Mouse (Mus musculus) forebrain, embryonic 16.5 days (tissue): Measurements from ENCODE around the gene Stk11. TPM values are rescaled to one million over a fixed set of nuclear protein-coding genes. Genes with fewer than 3 reads are reported as not detected.
A peak's percentile ranks its signal among the peaks of the same experiment; 100 is the strongest.

Experiments used
- ATAC-seq: fragments of 200-750 bp; cut with Nextera tagmentation; 2 replicates; pipeline ENCODE4 v1.8.0; 2017; ENCODE audit warnings: mild to moderate bottlenecking, moderate library complexity
- H3K27ac ChIP-seq: fragments of 300-500 bp; sonication (generic); 2 replicates; pipeline ENCODE4 v1.5.1; 2014; ENCODE audit warnings: low read length, control low read depth
- H3K27me3 ChIP-seq: fragments of 300-500 bp; sonication (generic); replicated peaks from 2 replicates; pipeline ENCODE4 v1.6.1; 2014; ENCODE audit warnings: low read length; ENCODE audit not compliant: control insufficient read depth, insufficient read depth
- H3K36me3 ChIP-seq: fragments of 300-500 bp; sonication (generic); 2 replicates; pipeline ENCODE4 v1.6.1; 2014; ENCODE audit not compliant: control insufficient read depth, insufficient read depth
- H3K4me1 ChIP-seq: fragments of 300-500 bp; sonication (generic); replicated peaks from 2 replicates; pipeline ENCODE4 v1.6.1; 2014; ENCODE audit warnings: low read length; ENCODE audit not compliant: control insufficient read depth, insufficient read depth
- H3K4me2 ChIP-seq: fragments of 300-500 bp; sonication (generic); 2 replicates; pipeline ENCODE4 v1.6.1; 2014; ENCODE audit warnings: mild to moderate bottlenecking, low read length, control low read depth
- H3K4me3 ChIP-seq: fragments of 300-500 bp; sonication (generic); replicated peaks from 2 replicates; pipeline ENCODE4 v1.5.1; 2014; ENCODE audit warnings: mild to moderate bottlenecking, low read length, control low read depth
- H3K9ac ChIP-seq: fragments of 300-500 bp; sonication (generic); replicated peaks from 2 replicates; pipeline ENCODE4 v1.6.1; 2014; ENCODE audit warnings: low read depth, low read length, control low read depth
- H3K9me3 ChIP-seq: fragments of 300-500 bp; sonication (generic); 2 replicates; pipeline ENCODE4 v1.6.1; 2016; ENCODE audit warnings: low read length; ENCODE audit not compliant: control insufficient read depth
- WGBS: fragments of 180-500 bp; shearing (Covaris S2); extraction: QIAGEN DNeasy Blood & Tissue Kit; methylation state at CpG from one replicate; pipeline ENCODE4 v1.1.7; 2014; 5-methylcytosine and 5-hydroxymethylcytosine counted together
- polyA plus RNA-seq: library from polyadenylated mRNA; unstranded; fragments of >200 nt; fragmentation: Nextera tagmentation; extraction: Ambion mirVana; gene quantifications from 2 replicates; pipeline ENCODE4 v1.2.1, GENCODE M21; 2015

The Stk11 gene
- polyA plus RNA-seq, 1 experiment from 2014 or later: 18.0 TPM

- ATAC-seq: peak; percentile 10
- no peaks in the 10 kb centered on the region for H3K9me3 ChIP-seq
- H3K27ac ChIP-seq: peak overlapping the region; percentile 99
- peak overlapping the region; percentile 63 for H3K4me3 ChIP-seq
- H3K4me2 ChIP-seq: peak overlapping the region; percentile 94
- under 1% methylated on average over 48 of the region's 71 CpGs for WGBS
- H3K36me3 ChIP-seq: peaks cover 18% of the 10 kb centered on the region
- H3K4me1 ChIP-seq: peaks cover 40% of the 10 kb centered on the region
- no peaks in the 10 kb centered on the region for H3K27me3 ChIP-seq
- H3K9ac ChIP-seq: peak overlapping the region; percentile 98
Measured at GRCm38 (mm10) chr10:80150226-80151210, 34.9 kb downstream of the Stk11 start.

DNA sequence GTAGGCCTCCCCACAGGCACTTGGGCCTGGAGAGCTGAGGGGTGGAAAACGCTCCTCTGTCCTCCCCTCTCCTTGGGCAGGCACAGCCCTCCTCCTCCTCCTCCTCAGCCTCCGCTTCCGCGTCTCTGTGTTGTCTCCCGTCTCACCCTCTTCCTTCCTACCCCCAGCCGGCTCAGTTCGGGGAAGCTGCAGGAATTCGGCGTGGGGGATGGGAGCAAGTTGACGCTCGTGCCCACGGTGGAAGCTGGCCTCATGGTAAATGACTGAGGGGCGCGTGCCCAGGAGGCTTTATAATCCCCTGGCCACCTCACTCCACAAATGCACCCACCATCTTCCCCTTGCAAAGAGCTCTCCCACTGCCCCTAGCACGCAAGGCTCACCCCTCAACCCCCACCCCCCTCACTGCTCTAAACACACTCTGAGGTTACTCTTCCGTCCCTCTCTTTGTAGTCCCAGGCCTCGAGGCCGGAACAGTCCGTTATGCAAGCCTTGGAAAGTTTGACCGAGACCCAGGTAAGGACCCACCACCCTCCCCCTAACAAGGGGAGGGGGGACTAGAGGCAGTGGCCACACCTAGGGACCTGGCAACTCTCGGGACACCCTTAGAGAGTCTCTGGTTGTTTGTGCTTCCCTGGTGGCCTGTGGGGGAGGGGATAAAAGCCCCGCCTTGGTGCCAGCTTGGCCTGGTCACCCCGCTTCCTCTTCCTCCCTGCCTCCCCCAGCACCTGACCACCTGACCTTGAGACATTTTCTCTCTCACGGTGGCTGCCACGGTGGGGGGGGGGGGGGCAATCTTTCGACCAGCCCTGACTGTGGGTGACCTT, 35.8 kb downstream of the Stk11 start:
- Histone ChIP-seq H3K9me3 (no peaks in the 10 kb centered on the region), H3K27ac (peak overlapping the region; percentile 99), H3K4me2 (peak overlapping the region; percentile 94), H3K9ac (peak overlapping the region; percentile 98), H3K4me1 (peaks cover 34% of the 10 kb centered on the region), H3K4me3 (peak overlapping the region; percentile 63), H3K36me3 (peaks cover 26% of the 10 kb centered on the region), H3K27me3 (no peaks in the 10 kb centered on the region)
- WGBS: 0% methylated on average over 26 of the region's 26 CpGs
- no peak for ATAC-seq

- no peaks in the 10 kb centered on the region for H3K9me3 ChIP-seq
- no peaks in the 10 kb centered on the region for H3K27me3 ChIP-seq
- peak overlapping the region; percentile 99 for H3K27ac ChIP-seq
- peak overlapping the region; percentile 98 for H3K9ac ChIP-seq
- peaks cover 34% of the 10 kb centered on the region for H3K36me3 ChIP-seq
- H3K4me1 ChIP-seq: peaks cover 42% of the 10 kb centered on the region
- peak overlapping the region; percentile 94 for H3K4me2 ChIP-seq
- no peak for ATAC-seq
- WGBS: 3% methylated on average over 15 of the region's 15 CpGs
- H3K4me3 ChIP-seq: peak overlapping the region; percentile 63
Measured at GRCm38 (mm10) chr10:80152071-80152872, 36.7 kb downstream of the Stk11 start.

DNA sequence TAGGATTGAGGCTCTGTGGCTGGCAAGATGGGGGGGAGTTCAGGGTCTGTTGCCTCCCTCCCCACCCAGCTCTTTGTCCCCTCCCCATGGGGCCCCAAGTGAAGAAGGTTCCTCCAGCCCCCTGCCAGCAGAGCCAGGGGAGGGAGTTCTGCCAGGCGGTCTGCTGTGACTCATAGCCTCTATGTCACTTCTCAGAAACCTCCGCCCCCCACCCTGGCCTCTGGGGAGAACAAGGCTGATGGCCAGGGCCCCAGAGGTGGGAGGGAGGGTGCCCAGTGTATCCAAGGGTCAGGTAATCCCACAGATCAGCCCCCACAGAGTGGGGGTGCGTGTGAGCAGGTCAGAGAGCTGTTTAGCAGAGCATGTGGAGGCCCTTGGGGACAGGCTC, 37.3 kb downstream of the Stk11 start:
- peak overlapping the region; percentile 94 for H3K4me2 ChIP-seq
- H3K27ac ChIP-seq: peak overlapping the region; percentile 99
- H3K9me3 ChIP-seq: no peaks in the 10 kb centered on the region
- peaks cover 43% of the 10 kb centered on the region for H3K4me1 ChIP-seq
- peak overlapping the region; percentile 63 for H3K4me3 ChIP-seq
- H3K27me3 ChIP-seq: no peaks in the 10 kb centered on the region
- ATAC-seq: no peak
- H3K9ac ChIP-seq: peak overlapping the region; percentile 98
- H3K36me3 ChIP-seq: peaks cover 37% of the 10 kb centered on the region
- 30% methylated on average over 3 of the region's 3 CpGs for WGBS

- Histone ChIP-seq H3K9ac (0 out of 2 replicates have a peak overlapping the region, but pooled peaks have one; percentile 3), H3K27me3 (no peaks in the 10 kb centered on the region), H3K4me2 (no peak overlapping the region), H3K9me3 (no peaks in the 10 kb centered on the region), H3K36me3 (peaks cover 37% of the 10 kb centered on the region), H3K4me1 (peaks cover 49% of the 10 kb centered on the region), H3K4me3 (no peak overlapping the region), H3K27ac (no peak overlapping the region)
- WGBS: 83% methylated on average over 19 of the region's 19 CpGs
- no peak for ATAC-seq
Measured at GRCm38 (mm10) chr10:80153713-80154112, 38.1 kb downstream of the Stk11 start.

GRCm38 (mm10) chr10:80154384-80154783, 38.8 kb downstream of the Stk11 start:
- Histone ChIP-seq H3K27me3 (no peaks in the 10 kb centered on the region), H3K9ac (no peak overlapping the region), H3K27ac (no peak overlapping the region), H3K4me3 (no peak overlapping the region), H3K4me1 (peaks cover 56% of the 10 kb centered on the region), H3K4me2 (no peak overlapping the region), H3K36me3 (peaks cover 37% of the 10 kb centered on the region), H3K9me3 (no peaks in the 10 kb centered on the region)
- WGBS: 87% methylated on average over 7 of the region's 7 CpGs
- ATAC-seq: no peak

GRCm38 (mm10) chr10:80155277-80155676, 39.7 kb downstream of the Stk11 start:
- Histone ChIP-seq H3K27ac (no peak overlapping the region), H3K9me3 (no peaks in the 10 kb centered on the region), H3K4me3 (no peak overlapping the region), H3K4me1 (peaks cover 59% of the 10 kb centered on the region), H3K9ac (no peak overlapping the region), H3K36me3 (peaks cover 37% of the 10 kb centered on the region), H3K4me2 (no peak overlapping the region), H3K27me3 (no peaks in the 10 kb centered on the region)
- WGBS: 47% methylated on average over 1 of the region's 1 CpGs
- ATAC-seq: no peak

GRCm38 (mm10) chr10:80156002-80156751, 40.6 kb downstream of the Stk11 start:
- peaks cover 37% of the 10 kb centered on the region for H3K36me3 ChIP-seq
- 85% methylated on average over 29 of the region's 29 CpGs for WGBS
- no peak for ATAC-seq
- peak overlapping the region; percentile 88 for H3K27ac ChIP-seq
- peaks cover 68% of the 10 kb centered on the region for H3K4me1 ChIP-seq
- H3K4me2 ChIP-seq: no peak overlapping the region
- no peak overlapping the region for H3K9ac ChIP-seq
- no peaks in the 10 kb centered on the region for H3K27me3 ChIP-seq
- no peaks in the 10 kb centered on the region for H3K9me3 ChIP-seq
- H3K4me3 ChIP-seq: no peak overlapping the region
